Mouse (Mus musculus) liver, postnatal 0 days (tissue): ENCODE data around the gene Smad3. TPM values are rescaled to one million over a fixed set of nuclear protein-coding genes. Genes with fewer than 3 reads are reported as not detected.

Experiments used
- ATAC-seq: fragments of 200-750 bp; cut with Nextera tagmentation; 2 replicates; pipeline ENCODE4 v1.8.0; 2017; ENCODE audit warnings: mild to moderate bottlenecking, moderate library complexity
- DNase-seq: peaks from one replicate; pipeline ENCODE4 v3.0.0-alpha.2; 2016
- H3K27ac ChIP-seq: fragments of 300-500 bp; sonication (generic); 2 replicates; pipeline ENCODE4 v1.5.1; 2014; ENCODE audit warnings: antibody characterized with exemption, moderate library complexity, mild to moderate bottlenecking, low read depth
- H3K27me3 ChIP-seq: fragments of 300-500 bp; sonication (generic); 2 replicates; pipeline ENCODE4 v1.6.1; 2014; ENCODE audit warnings: low read length, control low read depth, mixed read lengths; ENCODE audit not compliant: insufficient read depth
- H3K36me3 ChIP-seq: fragments of 300-500 bp; sonication (generic); replicated peaks from 2 replicates; pipeline ENCODE4 v1.6.1; 2014; ENCODE audit warnings: mild to moderate bottlenecking, control low read depth, low read length, moderate library complexity, mixed read lengths; ENCODE audit not compliant: insufficient read depth
- H3K4me1 ChIP-seq: fragments of 300-500 bp; sonication (generic); 2 replicates; pipeline ENCODE4 v1.6.1; 2014; ENCODE audit warnings: antibody characterized with exemption, mild to moderate bottlenecking, control low read depth; ENCODE audit not compliant: insufficient read depth
- H3K4me2 ChIP-seq: fragments of 300-500 bp; sonication (generic); 2 replicates; pipeline ENCODE4 v1.6.1; 2014; ENCODE audit warnings: low read depth, mild to moderate bottlenecking, low read length, moderate library complexity, mixed read lengths
- H3K4me3 ChIP-seq: fragments of 300-500 bp; sonication (generic); 2 replicates; pipeline ENCODE4 v1.5.1; 2014; ENCODE audit warnings: low read depth, low read length
- H3K9ac ChIP-seq: fragments of 300-500 bp; sonication (generic); replicated peaks from 2 replicates; pipeline ENCODE4 v1.6.1; 2014; ENCODE audit warnings: mild to moderate bottlenecking, moderate library complexity
- H3K9me3 ChIP-seq: fragments of 300-500 bp; sonication (generic); 2 replicates; pipeline ENCODE4 v1.6.1; 2016; ENCODE audit warnings: mild to moderate bottlenecking, control low read depth, low read length, mixed read lengths
- CTCF ChIP-seq: sonication (generic); IDR thresholded peaks from 2 replicates; pipeline ENCODE4 v1.5.1; 2016; ENCODE audit warnings: antibody characterized with exemption, low read depth
- EP300 ChIP-seq: IDR thresholded peaks from 2 replicates; pipeline ENCODE4 v1.6.1; 2016; ENCODE audit warnings: antibody characterized with exemption, low read depth, mild to moderate bottlenecking
- WGBS: fragments of 180-500 bp; shearing (Covaris S2); extraction: QIAGEN DNeasy Blood & Tissue Kit; methylation state at CpG from one replicate; pipeline ENCODE4 v1.1.7; 2014; ENCODE audit not compliant: insufficient replicate concordance; 5-methylcytosine and 5-hydroxymethylcytosine counted together
- polyA plus RNA-seq: library from polyadenylated mRNA; unstranded; fragments of >200 nt; fragmentation: Nextera tagmentation; extraction: Ambion mirVana; gene quantifications from 2 replicates; pipeline ENCODE4 v1.2.1, GENCODE M21; 2015

Gene Smad3
- polyA plus RNA-seq, 1 experiment from 2014 or later = 2.1 TPM

DNA sequence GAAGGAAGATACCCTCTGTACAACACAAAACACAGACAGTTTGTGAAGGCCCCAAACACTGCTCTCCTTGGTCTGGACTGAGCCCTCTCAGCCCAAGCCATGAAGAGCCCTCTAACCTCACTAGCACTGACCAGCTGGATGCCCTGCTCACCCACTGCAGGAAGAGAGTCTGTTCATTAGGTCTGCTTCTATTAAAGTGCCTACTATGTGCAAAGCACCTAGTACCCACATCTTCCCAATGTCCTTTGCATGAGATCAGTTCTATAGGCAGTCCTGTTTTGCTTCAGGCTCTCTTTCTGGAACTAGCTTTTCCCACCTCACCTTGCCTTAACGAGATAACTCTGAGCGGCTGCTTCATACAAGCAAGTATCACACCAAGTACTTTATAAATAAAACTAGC, 74.9 kb downstream of the Smad3 start:
- no peak overlapping the region for H3K4me3 ChIP-seq
- H3K9ac ChIP-seq = no peak overlapping the region
- TF ChIP-seq CTCF (no peak), EP300 (no peak)
- ATAC-seq (no peak), DNase-seq (no peak)
- H3K27me3 ChIP-seq = no peaks in the 10 kb centered on the region
- H3K9me3 ChIP-seq = no peaks in the 10 kb centered on the region
- WGBS = 85% methylated on average over 2 of the region's 2 CpGs
- H3K4me1 ChIP-seq = peaks cover 12% of the 10 kb centered on the region
- H3K4me2 ChIP-seq = no peak overlapping the region
- no peaks in the 10 kb centered on the region for H3K36me3 ChIP-seq
- no peak overlapping the region for H3K27ac ChIP-seq

DNA sequence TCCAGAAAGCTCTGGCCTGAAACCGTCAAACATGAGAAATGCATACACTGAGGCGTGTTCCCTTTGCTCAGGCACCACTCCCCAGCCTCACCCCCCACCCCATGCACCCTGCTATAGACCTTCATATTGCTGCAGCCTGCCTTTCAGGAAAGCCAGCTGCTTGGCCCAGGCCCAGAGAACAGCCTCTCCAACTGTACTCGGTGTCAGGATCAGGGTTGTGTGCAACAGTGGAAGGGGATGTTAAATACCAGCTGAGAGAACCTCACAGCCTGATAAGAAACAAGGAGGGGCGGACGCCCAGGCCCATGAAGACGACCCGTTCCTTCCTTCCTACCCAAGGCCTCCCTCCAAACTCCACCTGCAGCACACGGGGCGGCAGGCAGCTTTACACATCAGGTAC, 75.5 kb downstream of the Smad3 start:
- no peak for TF ChIP-seq EP300
- TF ChIP-seq CTCF = no peak
- Histone ChIP-seq H3K27ac (no peak overlapping the region), H3K4me1 (peaks cover 16% of the 10 kb centered on the region), H3K4me2 (no peak overlapping the region), H3K4me3 (no peak overlapping the region), H3K36me3 (no peaks in the 10 kb centered on the region), H3K9me3 (no peaks in the 10 kb centered on the region), H3K27me3 (no peaks in the 10 kb centered on the region), H3K9ac (no peak overlapping the region)
- ATAC-seq (no peak), DNase-seq (no peak)
- 49% methylated on average over 9 of the region's 9 CpGs for WGBS

DNA sequence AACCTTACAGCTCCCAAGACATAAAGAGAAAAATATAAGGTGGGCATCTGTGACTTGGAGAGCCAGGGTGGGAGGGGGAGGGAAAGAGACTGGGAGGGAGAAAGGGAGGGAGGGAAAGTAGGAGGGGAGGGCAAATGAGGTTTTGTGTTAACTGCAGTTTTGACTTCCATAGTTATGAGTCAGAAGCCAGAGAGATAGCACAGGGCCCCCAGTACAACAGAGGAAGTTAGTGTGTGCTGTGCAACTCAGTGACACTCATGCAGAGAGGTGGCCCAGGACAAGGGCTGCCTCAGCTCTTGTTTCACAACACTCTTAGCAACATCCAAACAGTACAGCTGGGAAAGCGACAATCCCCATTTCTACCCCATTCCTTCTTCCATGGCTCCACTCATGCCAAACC, 79.7 kb downstream of the Smad3 start:
- Histone ChIP-seq H3K4me2 (no peak overlapping the region), H3K9me3 (no peaks in the 10 kb centered on the region), H3K9ac (no peak overlapping the region), H3K4me3 (no peak overlapping the region), H3K4me1 (peaks cover 20% of the 10 kb centered on the region), H3K36me3 (no peaks in the 10 kb centered on the region), H3K27ac (peak overlapping the region; percentile 74), H3K27me3 (no peaks in the 10 kb centered on the region)
- ATAC-seq (peak; percentile 59), DNase-seq (peak; percentile 32)
- 73% methylated on average over 1 of the region's 1 CpGs for WGBS
- no peak for TF ChIP-seq CTCF
- TF ChIP-seq EP300 = no peak

DNA sequence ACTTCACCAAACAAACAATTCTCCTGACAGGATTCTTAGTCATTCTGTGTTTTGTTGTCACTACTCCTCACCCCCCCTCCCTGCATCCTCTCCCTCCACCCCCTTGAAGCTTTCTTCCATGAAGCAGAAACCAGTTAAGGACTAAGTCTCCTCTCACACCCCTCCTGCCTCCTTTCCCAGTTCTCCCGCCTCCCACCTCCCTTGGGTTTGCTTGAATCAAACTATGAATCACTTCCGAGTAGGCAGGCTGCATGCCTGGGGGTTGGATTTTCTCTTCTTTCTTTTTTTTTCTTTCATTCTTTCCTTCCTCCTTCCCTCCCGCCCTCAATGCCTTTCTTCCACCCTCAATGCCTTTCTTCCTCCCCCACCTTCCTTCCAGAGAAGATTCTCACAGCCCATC, 80.2 kb downstream of the Smad3 start:
- DNase-seq (no peak), ATAC-seq (peak; percentile 23; the same call in 1 of the 2 replicates)
- H3K4me1 ChIP-seq = peaks cover 24% of the 10 kb centered on the region
- no peaks in the 10 kb centered on the region for H3K9me3 ChIP-seq
- H3K4me3 ChIP-seq = no peak overlapping the region
- 69% methylated on average over 3 of the region's 3 CpGs for WGBS
- no peak overlapping the region for H3K9ac ChIP-seq
- no peak for TF ChIP-seq CTCF
- no peak for TF ChIP-seq EP300
- H3K4me2 ChIP-seq = no peak overlapping the region
- peak overlapping the region; percentile 74 for H3K27ac ChIP-seq
- H3K36me3 ChIP-seq = no peaks in the 10 kb centered on the region
- no peaks in the 10 kb centered on the region for H3K27me3 ChIP-seq

DNA sequence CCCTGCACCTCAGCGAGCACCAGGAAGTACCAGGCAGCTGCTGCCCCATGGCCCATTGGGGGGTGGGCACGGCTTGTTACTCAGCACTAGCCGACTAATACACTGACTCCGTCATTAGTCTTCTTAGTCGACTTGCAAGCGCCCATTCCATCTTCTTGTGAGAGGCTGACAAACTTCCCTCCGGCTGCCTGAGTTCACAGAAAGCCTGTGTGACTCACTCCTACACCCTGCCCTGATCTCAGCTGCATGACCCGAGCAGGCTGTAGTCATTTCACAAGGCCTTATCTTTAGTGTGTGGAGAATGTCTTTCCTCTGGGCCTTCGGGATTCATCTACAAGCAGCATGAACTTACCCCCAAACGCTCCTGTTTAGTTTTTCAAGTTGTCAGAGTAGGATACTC, 83.2 kb downstream of the Smad3 start:
- TF ChIP-seq EP300 (no peak), CTCF (no peak)
- Histone ChIP-seq H3K27ac (0 out of 2 replicates have a peak overlapping the region, but pooled peaks have one; percentile 12), H3K9me3 (no peaks in the 10 kb centered on the region), H3K36me3 (no peaks in the 10 kb centered on the region), H3K4me1 (peaks cover 20% of the 10 kb centered on the region; the same call in 1 of the 2 replicates), H3K4me3 (no peak overlapping the region), H3K27me3 (no peaks in the 10 kb centered on the region), H3K4me2 (no peak overlapping the region), H3K9ac (no peak overlapping the region)
- ATAC-seq (no peak), DNase-seq (no peak)
- WGBS = 58% methylated on average over 10 of the region's 10 CpGs

DNA sequence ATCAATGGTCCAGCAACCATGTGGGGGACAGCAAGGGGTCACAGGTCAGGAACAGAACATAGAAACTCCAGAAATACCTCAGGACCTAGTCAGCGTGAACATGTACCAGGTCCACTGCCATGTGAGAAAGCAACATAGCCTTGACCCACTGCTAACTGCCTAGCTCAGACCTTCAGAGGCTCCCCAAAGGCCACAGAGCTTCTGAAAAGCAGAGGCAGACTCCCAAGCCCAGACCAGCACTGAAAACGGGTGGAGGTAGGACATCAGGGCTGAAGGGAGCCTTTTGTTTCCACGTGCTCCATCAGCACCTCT, 84.3 kb downstream of the Smad3 start:
- TF ChIP-seq CTCF = no peak
- no peak for TF ChIP-seq EP300
- H3K27me3 ChIP-seq = no peaks in the 10 kb centered on the region
- no peak overlapping the region for H3K4me3 ChIP-seq
- H3K4me1 ChIP-seq = peaks cover 21% of the 10 kb centered on the region
- H3K36me3 ChIP-seq = no peaks in the 10 kb centered on the region
- no peaks in the 10 kb centered on the region for H3K9me3 ChIP-seq
- H3K9ac ChIP-seq = no peak overlapping the region
- H3K4me2 ChIP-seq = no peak overlapping the region
- H3K27ac ChIP-seq = no peak overlapping the region
- ATAC-seq = no peak
- DNase-seq = no peak
- 52% methylated on average over 3 of the region's 3 CpGs for WGBS
